Mouse (Mus musculus): ENCODE data around the gene Trappc10. TPM values are rescaled to one million over a fixed set of nuclear protein-coding genes. Genes with fewer than 3 reads are reported as not detected.

The Trappc10 gene
- polyA plus RNA-seq, 1 experiment, result 63.0 TPM

DNA sequence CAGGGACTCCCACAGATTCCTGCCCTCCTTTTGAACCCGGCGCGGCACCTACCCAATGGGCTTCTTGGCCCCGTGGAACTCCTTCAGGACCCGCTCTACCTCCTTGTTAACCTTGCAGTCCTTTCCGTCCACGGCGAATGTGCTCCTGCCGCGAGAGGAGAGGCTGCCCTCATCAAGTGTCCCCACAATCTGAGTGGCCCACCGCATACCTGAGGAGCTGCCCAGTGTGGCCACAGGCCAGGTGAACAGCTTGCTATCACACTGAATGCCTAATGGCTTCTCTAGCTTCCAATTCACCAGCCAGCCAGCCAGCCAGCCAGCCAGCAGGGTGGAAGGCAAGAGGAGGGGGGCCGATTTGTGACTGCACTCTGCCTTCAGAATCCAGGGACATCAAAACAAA lies 79.7 kb downstream of the Trappc10 start:
- DNase-seq (ENCODE audit: extremely low spot score in 1 of 2, low spot score in 1 of 2), result no peak

- peak in 1 of 2 experiments; percentile 83 for DNase-seq (ENCODE audit: extremely low spot score in 1 of 2, low spot score in 1 of 2)
Measured at GRCm38 (mm10) chr10:78163923-78164322, 80.5 kb downstream of the Trappc10 start.

DNA sequence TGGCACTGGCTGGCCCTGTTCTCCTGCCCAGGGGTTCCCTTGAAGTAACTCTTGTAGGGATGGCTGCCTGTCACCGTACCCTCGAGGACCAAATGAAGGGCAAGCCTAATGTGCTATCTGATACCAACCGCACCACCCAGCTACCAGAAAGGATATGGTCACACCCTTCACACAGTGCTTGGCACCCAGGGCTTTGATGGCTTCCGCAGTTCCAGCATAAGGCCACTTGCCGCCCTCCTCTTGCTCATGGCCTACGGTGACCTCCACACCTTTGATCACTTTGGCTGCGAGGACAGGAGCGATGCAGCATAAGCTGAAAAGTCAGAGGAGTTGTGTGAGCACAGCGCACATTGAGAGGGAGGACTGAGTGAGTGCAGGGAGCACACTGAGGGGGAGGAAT lies 81.2 kb downstream of the Trappc10 start:
- no peak for DNase-seq (ENCODE audit: extremely low spot score in 1 of 2, low spot score in 1 of 2)

DNA sequence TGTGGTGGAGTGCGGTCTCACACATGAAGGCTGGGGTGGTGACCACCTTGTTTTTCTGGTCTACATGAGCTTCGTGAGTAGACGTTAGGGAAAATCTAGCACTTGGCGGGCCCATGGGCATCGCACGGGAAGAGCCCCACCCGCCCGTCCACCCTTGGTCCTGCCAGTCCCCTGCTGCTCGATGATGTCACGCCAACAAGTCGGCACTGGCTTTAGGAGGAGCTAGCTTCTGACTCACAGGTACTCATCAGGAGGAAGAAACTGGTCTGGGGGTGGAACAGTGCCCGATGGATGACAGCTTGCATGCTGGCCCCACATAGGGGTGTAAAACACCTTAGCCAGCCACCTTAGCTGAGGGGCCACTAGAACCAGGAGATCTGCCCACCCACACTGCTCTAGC lies 81.8 kb downstream of the Trappc10 start:
- DNase-seq (ENCODE audit: extremely low spot score in 1 of 2, low spot score in 1 of 2), result no peak

DNA sequence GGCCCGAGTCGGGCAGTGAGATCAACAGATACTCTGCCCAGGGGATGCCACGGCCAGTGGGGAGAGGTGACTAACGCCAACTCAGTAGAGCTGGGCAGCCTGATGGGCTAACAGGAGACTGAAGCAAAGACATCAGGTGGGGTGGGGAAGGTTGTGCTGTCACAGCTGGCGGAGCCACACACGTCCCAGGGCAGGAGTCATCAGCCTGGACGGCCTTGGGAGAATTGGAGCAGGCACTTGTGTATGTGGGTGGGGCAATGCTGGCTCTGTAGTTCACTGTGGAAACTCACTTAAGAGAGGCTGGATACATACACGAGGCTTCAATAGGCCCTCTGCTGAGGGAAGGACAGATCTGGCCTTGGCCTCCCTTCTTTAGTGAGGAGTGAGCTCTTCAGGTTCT lies 83.3 kb downstream of the Trappc10 start:
- no peak for DNase-seq (ENCODE audit: extremely low spot score in 1 of 2, low spot score in 1 of 2)

DNA sequence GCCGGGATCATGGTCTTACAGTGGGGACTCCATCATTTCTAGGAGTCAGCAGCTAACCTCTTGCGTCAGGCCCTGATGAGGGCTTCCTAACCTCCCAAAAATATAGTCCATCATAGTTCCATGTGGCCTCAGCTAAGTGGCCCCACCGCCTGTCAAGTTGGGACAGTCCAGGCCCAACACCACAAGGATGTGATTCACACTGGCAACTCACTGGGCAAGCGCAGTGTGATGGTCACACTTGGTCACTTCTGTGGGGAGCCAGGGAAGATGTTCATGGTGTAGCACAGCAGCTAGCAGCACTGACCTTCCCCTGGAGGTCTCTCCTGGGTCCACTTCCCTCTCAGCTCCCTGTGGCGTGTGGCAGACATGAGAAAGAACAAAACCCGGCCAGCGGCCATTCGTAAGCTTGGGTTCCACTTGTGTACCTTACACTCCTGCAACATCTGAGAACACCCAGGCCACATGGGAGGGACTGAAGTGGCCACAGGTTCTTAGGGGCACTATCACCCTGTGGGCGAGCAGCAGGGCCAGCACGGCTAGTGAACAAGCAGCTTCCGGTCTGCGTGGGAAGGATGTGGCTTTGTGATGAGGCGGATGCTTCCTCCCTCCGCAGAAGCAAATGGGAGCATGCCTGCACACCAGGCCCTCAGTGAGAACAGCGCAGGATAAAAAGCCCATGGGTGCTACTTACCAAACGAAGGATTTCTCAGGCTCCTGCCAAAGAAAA lies 83.9 kb downstream of the Trappc10 start:
- no peak for DNase-seq (ENCODE audit: extremely low spot score in 1 of 2, low spot score in 1 of 2)

DNA sequence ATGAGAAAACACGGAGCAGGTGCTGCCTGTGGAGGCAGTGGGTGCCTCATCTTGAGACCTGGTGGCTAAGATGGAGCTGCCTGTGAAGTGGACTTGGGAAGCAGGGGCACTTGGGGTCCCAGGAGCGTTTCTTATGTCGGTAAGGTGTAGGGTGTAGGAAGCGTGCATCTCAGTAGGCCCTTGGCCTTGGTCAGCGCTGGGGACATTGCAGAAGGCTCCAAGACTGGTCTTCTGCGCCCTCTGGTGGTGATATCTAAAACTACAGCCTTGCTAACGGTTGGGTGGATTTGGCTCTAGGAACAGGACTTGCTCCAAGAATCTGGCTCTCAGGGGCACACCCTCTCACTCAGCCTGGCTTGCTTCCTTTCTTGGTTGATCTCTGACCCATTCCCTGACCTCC lies 84.5 kb downstream of the Trappc10 start:
- peak; percentile 71 to 94 for DNase-seq (ENCODE audit: extremely low spot score in 1 of 2, low spot score in 1 of 2)

DNA sequence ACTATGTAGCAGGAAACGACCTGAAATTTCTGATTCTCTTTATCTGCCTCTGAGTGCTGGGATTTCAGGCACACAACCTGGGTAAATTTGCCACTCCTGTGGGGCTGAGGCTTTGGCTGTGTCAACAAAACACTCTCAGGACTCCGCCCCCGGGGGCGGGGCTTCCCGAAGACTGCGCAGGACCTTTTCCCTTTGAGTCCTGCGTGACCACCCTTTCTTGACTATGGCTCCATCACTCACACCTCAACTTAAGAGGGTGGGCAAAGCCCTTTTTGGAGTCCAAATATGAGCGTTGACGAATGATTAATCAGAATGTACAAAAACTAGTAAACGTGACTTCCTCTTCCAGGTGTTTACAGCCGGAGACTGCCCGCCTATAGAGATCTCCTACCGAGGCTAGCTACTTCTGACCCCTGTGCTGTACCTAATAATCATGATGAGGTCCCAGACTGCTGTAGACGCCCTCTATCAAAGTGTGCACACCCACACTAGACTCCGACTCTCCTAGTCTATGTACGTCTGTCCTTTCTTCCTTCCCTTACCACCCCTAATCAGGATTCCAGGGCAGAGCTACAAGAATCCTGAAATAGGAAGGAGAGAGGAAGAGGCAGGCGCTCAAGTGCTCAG lies 85.1 kb downstream of the Trappc10 start:
- DNase-seq (ENCODE audit: extremely low spot score in 1 of 2, low spot score in 1 of 2), result peak in 1 of 2 experiments; percentile 56

DNA sequence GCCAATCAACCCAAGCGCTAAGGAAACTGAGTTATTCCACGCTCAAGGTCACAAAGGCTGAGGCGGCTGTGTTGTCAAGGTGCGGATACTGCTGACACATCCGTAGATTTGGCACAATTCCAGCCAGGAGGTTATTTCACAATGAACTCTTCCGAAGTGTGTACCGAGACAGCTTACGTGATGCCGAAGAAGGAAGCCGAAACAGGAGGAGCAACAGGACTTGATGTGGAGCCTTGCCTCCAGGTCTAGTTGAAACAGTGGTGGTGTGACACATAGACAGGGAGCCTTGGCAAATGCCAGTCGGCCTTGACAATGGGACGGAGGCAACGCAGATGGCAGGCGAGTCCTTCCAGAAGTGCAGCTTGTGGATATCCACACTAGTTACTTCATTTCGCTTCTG lies 86.4 kb downstream of the Trappc10 start:
- no peak for DNase-seq (ENCODE audit: extremely low spot score in 1 of 2, low spot score in 1 of 2)

- DNase-seq (ENCODE audit: extremely low spot score in 1 of 2, low spot score in 1 of 2), result no peak
Measured at GRCm38 (mm10) chr10:78156926-78157325, 87.5 kb downstream of the Trappc10 start.

GRCm38 (mm10) chr10:78148834-78149766 lies 95.3 kb downstream of the Trappc10 start:
- no peak for DNase-seq (ENCODE audit: extremely low spot score in 1 of 2, low spot score in 1 of 2)

GRCm38 (mm10) chr10:78147908-78148441 lies 96.5 kb downstream of the Trappc10 start:
- no peak for DNase-seq (ENCODE audit: extremely low spot score in 1 of 2, low spot score in 1 of 2)

GRCm38 (mm10) chr10:78143727-78144505 lies 100.5 kb downstream of the Trappc10 start:
- DNase-seq (ENCODE audit: extremely low spot score in 1 of 2, low spot score in 1 of 2), result peak in 1 of 2 experiments; percentile 75

DNA sequence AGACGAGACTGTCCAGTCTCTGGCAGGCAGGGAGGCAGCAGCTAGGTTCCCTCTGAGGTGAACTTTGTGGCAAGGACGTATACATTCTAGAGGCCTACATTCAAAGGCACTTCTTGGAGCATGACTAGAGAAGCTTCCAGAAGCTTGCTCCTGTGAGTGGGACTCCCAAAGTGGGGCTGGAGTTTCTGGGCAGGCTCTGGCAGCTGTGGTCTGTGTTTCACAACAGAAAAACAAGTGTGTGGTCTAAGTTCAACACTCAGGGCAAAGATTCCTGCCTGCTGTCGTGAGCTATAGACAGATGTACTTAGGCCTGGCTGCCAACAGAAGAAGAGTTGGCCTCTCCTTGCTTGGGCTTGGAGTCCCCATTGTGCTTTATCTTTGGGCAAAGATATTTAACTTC lies 103.6 kb downstream of the Trappc10 start:
- no peak for DNase-seq (ENCODE audit: extremely low spot score in 1 of 2, low spot score in 1 of 2)

DNA sequence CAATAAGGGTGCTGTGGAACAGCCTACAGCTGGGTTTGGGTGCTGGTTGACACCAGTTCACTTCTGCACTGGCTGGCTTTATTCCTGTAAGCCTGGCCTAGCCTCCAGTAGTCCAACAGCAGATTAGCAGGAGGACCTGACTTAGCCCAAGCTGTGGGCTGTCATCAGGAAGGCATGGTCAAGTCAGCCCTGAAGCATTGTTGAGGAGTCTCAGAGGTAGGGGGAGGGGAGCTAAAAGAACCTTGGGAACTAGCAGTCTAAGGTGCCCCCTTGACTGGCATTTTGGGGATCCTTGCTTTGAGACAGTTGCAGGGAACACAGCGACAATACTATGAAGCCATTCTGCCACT lies 104.2 kb downstream of the Trappc10 start:
- DNase-seq (ENCODE audit: extremely low spot score in 1 of 2, low spot score in 1 of 2), result no peak

GRCm38 (mm10) chr10:78139572-78140250 lies 104.7 kb downstream of the Trappc10 start:
- DNase-seq (ENCODE audit: extremely low spot score in 1 of 2, low spot score in 1 of 2), result no peak

DNA sequence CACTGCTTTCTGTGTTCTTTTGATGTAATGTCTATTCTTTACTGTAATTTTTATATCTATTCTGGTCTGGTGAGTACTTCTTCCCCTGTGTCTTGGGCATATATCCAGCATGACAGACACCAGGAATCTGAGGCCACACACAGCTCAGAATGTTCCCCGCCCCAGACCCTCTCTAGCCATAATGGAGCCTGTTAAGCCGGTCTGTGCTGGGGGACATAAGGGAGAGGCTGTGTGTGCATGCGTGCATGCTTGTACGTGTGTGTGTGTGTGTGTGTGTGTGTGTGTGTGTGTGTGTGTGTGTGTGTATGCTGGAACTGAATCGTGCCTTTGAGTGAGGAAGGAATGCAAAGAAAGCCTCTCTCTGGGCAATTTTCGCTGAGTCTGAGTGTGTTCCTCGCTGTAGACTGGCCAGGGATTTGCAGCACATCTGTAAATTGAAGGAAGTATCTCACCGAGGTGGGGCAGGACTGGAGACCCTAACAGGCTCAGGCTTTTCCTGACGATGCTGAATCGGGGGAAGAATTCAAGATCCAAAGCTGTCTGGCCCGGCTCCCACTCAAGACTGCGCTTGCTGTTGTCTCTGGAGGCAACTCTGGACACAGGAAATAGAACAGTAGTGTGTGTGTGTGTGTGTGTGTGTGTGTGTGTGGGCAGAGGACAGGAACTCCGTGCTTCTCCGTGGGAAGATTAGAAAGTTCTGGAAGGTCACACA lies 105.5 kb downstream of the Trappc10 start:
- DNase-seq (ENCODE audit: extremely low spot score in 1 of 2, low spot score in 1 of 2), result no peak

DNA sequence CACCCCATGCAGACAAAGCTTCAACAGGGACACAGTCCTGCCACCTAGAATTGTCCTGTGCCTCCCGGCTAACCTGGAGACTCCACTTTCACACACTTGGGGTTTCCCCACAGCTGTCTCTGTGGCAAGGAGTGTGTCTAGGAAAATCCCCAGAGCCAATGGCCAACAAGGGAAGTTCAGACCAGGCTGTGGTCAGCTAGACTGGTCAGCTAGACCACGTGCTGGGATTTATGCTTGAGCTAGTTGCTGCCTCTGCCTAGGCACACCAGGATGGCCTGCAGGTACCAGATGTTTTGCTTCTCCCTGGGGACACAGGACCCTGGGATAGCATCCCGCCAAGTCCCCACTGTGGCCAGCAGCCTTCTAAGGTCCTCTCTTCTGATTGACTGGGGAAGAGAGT lies 107.2 kb downstream of the Trappc10 start:
- DNase-seq (ENCODE audit: extremely low spot score in 1 of 2, low spot score in 1 of 2), result no peak

Measured in frontal cortex, adult 2 months (tissue).